Mouse (Mus musculus) heart, postnatal 25 days (tissue): Measurements from ENCODE around the gene Sfn. TPM values are rescaled to one million over a fixed set of nuclear protein-coding genes. Genes with fewer than 3 reads are reported as not detected.
"Not testable (repeated sequence)": the region's sequence is repeated elsewhere in the genome, so short reads cannot be mapped to it uniquely, and the experiment has no call there.

Experiments used
- DNase-seq: peaks from one replicate; pipeline ENCODE4 v3.0.0; 2022; ENCODE audit warnings: low spot score
- intact Hi-C: fragments of 180-260 bp; cut with DNase I; formaldehyde crosslinking; loops from one replicate; pipeline ENCODE4 v1.15.1; 2025
- total RNA-seq, 2 experiments: library from RNA; stranded (reverse); gene quantifications; 2 replicates each; pipeline ENCODE4 v1.2.3; 2021

The Sfn gene
- 1 to 10 TPM; 1.5 TPM for total RNA-seq

DNA sequence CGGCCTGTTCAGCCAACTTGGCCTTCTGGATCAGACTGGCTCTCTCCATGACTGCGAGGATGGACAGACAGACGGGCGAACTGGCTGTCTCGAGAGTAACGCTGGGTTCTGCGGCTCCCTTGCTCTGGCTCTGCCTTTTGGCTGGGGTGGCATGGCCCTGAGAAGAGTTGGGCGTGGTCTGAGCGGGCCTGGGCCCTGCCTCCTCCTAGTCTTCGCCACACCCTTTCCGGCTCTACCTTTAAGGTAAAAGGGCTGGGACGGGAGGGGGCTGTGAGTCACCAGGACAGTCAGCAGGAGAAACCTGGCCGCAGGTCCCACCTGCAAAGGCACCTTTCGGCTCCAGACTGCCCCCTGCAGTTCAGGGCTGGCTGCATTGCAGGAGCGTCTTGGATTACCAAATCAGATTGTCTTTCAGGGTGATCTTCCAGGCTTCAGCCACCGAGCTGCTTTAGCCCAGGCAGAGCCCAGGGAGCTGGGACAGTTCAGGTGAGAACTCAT, at the start of gene Sfn:
TSS of gene Sfn (minus strand) at position 448 of the 498 bp plus-strand sequence.
- no peak for DNase-seq
- intact Hi-C loops = no loop called here

DNA sequence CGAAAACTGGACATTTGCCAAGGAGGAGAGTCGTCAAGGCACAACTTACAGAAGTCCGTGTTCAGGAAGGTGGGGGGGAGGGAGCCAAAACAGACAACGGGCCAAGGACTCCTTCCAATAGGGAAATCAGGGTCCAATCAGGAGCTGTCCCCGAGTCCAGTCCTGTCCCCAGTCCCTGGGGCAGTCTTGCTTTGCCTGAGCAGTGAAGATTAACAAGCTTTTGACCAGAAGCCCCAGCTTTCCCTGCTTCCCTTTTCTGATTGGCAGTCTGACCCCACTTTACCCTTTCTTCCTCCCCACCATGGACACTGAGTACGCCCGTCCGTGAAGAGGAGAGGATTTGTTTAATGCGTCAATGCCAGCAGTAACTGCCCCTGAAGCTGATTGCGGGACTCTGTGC, 49.5 kb upstream of the Sfn start:
- DNase-seq = no peak
- intact Hi-C loops = no loop called here

DNA sequence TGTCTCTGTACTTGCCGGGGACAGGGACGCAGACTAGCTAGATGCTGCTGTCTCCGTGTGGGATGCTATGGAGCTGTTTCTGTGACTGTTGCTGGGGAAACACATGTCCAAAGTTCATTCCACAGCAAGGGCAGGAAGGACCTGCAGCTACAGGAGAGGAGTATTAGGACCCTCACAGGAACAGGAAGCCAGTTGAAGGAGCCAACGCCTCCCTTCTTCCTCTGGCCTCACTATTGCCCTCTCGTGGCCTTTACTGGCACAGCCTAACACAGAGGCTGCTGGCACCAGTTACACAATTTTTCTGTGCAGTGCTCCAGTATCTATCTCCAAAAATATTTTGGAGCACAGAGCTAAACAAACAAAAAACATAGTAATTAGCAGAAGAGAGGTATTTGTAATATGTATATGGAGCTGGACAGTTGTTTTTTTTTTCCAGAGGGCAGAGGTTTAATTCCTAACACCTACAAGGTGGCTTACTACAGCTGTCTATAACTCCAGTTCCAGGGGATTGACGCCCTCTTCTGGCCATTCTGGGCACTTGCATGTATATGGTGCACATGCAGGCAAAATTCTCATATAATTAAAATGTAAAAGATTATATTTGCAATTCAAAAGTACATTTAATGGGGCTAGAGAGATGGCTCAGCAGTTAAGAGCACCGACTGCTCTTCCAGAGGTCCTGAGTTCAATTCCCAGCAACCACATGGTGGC, 48.2 kb upstream of the Sfn start, which contains the start of gene Zdhhc18:
TSS of gene Zdhhc18 (minus strand) at position 166 of the 711 bp plus-strand sequence.
- peak; percentile 68 for DNase-seq

DNA sequence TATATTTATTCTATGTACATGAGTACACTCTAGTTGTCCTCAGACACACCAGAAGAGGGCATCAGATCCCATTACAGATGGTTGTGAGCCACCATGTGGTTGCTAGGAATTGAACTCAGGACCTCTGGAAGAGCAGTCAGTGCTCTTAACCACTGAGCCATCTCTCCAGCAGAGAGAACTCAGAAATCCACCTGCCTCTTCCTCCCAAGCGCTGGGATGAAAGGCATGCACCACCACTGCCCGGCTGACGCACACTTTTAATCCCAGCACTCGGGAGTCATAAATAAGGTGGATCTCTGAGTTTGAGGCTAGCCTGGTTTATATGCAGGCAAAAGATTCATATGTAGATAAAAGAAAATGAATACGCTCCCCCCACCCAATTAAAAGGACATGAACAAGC, 47.5 kb upstream of the Sfn start:
- intact Hi-C loops = loop anchor here (2.0 kb wide), 1 partner anchor 15 kb away; no protein-coding TSS in a partner anchor
- DNase-seq = not testable (repeated sequence)

More for the DNA sequence above, 48.2 kb upstream of the Sfn start, which contains the start of gene Zdhhc18:
- intact Hi-C loops = loop anchor here (1.0 to 2.0 kb wide), 2 partner anchors 15 to 58 kb away; no protein-coding TSS in a partner anchor

DNA sequence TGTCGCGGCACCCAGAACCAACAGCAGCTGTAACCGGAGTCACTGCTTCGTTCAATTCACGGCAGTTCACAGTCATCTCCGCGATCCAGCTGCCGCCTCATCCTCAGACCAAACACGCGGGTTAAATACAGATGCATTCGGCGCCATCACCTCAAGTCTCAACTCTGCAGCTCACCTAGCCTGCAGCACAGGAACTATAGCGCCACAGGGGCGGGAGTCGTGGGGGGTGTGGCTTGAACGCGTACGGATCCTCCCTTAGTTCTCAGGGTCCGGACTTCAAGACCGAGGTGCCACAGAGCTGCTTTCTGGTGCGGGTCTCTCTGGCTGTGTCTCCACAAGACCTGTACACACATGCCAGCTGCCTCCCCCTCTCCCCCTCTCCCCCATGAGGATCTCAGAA, 43.7 kb upstream of the Sfn start:
- intact Hi-C loops = no loop called here
- DNase-seq = no peak

DNA sequence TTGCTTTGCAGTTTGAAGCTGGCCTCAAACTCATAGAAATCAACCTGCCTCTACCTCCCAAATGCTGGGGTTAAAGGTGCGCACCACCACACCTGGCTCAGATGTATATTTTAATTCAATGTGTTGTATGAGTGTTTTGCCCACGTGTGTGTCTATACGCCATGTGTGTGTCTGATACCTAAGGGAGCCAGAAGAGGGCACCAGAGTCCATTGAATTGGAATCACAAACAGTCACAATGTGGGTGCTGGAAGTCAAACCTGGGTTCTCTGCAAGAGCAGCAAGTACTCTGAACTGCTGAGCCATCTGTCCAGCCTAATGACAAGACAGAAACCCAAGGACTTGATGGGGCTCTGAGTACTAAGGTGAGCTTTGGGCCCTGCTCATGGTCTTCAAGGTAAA, 43.2 kb upstream of the Sfn start:
- no peak for DNase-seq
- intact Hi-C loops = no loop called here

DNA sequence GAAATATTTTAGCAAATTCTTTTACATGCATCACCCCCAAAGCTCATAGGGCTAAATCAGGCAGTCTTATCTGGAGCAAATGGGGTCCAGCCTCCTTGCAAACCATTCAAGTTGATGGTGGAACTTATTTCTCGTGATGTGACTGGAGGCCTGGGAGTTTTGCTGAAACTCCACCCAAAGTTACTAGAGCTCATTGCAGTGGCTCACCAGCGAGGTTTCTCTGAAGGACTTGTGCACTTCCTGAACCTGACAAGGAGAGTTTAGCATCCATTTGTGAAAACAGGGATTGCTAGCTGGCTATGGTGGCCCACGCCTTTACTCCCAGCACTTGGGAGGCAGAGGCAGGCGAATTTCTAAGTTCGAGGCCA, 32.1 kb upstream of the Sfn start:
- DNase-seq = no peak
- intact Hi-C loops = loop anchor here (2.0 kb wide), 1 partner anchor 15 kb away; no protein-coding TSS in a partner anchor

DNA sequence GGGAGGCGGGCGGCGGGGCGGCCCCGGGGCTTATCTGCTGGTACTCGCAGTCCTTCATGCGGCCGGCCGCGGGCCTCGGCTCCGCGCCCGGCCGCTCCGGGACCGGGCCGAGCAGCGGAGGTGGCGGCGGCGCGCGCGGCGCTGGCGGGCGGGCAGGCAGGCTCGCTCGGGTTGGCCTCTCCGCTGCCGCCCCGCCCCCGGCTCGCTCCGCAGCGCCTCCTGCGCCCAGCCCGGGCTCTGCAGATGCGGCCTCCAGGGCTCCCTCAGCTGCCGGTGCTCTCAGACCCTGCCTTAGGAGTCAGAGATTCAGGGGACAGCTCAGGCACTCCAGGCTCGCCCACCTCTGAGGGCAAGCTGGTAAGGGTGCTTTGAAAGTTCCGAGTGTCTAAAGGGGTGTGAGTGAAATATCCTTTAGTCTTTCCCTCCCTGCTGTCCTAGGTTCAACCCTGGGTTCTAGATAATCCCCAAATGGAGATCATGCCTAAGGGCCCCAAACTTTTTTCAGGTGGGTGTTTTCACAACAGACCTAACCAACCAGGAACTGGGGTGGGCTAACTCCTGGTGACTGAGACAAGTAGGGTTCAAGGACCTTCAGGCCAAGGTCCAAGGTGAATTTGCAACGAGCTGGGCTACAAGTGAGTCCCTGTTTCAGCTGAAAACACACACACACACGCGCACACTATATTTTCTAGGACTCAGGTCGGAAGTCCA, 31.5 kb upstream of the Sfn start:
- intact Hi-C loops = loop anchor here (2.0 kb wide), 1 partner anchor 15 kb away; no protein-coding TSS in a partner anchor

DNA sequence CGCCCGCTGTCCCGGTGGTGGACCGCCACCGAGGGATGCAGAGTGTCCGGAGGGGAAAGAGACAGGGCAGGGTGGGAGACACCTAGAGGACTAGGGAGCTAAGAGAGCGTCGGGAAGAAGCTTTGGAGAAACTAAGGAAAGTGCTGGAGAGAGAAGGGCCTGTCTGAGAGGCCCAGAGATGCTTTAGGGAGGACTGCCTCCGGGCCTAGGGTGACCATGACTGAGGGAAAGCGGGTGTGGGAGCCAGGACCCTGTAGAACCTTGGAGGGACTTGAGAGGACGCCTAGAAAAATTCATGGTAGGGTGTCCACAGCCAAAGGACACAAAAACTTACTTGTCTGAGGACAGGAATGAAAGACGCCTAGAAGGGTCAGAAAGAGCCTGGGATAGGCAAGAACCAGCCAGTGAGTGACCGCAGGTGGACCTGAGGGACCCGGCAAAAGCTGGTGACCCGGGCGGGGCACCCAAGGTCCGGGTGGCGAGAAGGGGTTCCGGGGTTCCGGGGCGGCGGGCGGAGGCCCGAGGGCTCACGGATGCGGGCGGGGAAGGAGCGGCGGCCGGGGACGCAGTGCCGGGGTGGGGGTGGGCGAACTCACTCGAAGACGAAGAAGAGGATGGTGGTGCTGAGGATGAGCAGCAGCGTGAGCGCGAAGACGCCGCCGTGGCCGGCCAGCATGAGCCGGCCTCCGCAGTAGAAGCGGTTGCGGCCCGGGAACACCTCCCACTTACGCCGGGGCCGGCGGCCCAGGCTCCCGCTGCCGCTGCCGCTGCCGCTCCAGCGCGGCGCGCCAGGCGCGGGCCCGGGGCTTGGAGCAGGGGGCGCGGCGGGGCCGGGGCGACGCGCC, 30.7 kb upstream of the Sfn start:
- DNase-seq = no peak
- intact Hi-C loops = no loop called here

More for the DNA sequence above, 31.5 kb upstream of the Sfn start:
- peak; percentile 83 for DNase-seq

DNA sequence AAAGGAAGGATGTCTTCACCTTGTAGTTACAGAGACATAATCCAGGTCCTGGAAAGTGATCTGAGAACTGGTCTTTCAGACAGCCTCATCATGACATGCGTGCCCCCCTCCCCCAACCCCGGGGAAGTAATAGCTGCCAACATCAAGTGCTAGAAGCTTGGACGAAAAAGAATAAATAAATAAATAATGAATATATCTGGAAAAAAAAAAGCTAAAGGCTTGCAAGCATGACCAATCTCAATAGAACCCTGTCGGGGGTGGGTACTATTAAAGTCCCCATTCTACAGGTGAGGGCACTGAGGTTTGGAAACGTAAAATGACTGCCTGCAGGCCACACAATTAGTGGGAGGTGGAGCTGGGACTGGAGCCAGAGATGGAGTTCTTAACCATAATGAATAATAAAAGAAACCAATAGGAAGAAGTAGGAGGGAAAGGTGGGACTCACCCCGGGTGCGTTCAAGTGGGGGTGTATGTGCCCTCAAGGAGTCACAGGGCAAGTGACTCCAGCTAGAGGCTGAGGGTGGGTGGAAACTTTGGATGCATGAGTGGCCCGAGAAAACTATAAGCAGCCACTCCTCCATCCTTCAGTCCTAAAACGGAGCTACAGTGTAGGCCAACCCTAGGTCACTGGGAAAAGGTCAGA, 29.9 kb upstream of the Sfn start:
- intact Hi-C loops = no loop called here
- no peak for DNase-seq

DNA sequence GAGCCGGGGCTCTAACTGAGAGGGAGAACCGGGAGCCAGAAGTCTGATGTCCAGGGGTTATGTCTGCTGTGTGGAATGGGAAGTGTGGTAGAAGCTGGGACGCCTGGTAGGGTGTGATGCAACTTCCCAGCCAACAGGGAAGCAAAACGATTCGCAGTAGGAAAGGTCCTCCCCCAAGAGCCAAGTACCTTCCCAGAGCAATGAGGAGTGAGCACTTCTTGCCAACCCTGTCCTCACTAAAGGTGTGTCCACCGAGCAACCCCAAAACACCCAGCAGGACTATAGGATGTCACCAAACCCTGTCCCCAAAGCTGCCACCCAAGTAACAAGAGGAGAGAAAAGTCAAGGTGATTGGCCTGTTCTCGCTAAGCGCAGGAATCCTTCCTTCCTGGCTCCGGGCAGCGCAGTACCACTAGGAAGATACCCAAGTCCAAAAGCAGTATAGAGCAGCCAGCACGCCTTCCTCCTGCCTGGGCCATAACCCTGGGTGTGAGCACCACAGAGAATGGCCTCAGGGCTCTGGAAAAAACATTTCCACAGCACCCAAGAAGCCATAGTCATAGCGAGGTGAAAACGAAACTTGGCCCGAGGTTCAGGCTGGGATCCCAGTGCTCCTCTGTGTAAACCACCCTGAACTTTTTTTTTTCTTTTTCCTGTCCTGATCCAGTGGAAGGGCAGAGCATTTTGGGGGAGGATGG, 29.3 kb upstream of the Sfn start:
- intact Hi-C loops = no loop called here
- no peak for DNase-seq

DNA sequence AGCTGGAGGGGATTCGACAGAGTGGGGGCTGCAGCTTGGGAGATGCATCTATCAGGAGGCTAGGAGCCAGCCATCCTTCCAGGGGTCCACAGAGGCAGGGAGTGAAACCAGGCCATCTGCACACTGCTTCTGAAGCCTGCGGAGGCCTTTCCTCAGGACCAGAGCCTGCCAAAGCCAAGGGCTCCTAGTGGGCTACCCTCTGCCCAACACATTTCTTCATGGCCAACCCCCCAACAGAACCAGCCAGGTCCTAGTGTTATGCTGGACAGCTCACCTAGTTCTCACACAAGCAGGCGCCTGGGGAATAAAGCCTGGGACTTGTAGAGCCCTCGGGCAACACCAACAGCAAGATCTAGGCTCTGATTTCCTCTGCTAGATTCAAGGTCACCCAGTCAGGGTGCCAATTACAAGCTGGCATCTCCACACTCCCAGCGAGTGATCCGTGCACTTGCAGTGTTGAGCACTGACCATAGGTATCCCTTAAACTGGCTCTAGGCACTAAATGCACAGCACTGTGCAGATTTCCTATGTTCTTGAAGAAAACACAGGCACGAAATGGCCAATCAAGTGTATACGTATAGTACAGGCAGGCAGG, 28.5 kb upstream of the Sfn start:
- DNase-seq = no peak
- intact Hi-C loops = no loop called here

DNA sequence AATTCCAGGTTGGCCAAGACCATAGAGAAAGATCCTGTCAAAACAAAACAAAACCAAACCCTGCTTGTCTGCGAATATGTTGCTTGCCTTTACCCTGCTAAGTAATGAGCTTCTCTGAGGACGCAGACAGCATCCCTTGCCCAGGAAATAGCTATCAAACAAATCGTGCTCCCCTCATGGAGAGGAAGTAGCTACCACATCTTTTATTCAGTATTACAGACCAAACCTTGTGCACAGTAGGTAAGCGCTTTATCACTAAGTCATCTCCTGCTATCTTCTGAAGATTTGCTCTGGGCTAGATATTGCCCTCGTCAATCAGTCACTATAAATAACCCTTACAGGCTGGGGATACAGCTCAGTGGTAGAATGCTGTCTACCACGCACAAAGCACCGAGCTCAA, 27.2 kb upstream of the Sfn start:
- DNase-seq = no peak
- intact Hi-C loops = no loop called here

DNA sequence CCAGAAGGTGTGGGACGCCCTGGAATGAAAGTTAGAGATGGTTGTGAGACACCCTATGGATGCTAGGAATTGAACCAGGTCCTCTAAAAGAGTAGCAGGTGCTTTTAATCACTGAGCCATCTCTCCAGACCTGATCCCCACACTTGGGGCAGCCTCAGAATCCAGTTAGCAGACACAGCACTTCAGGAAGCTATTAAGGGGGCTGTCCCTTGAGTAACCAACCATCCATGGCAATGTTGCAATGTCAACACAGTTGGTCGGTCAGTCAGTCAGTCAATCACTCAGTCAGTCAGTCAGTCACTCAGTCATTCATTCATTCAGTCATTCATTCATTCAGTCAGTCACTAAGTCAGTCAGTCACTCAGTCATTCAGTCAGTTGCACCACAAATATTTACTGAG, 26.5 kb upstream of the Sfn start:
- DNase-seq = no peak
- intact Hi-C loops = no loop called here

DNA sequence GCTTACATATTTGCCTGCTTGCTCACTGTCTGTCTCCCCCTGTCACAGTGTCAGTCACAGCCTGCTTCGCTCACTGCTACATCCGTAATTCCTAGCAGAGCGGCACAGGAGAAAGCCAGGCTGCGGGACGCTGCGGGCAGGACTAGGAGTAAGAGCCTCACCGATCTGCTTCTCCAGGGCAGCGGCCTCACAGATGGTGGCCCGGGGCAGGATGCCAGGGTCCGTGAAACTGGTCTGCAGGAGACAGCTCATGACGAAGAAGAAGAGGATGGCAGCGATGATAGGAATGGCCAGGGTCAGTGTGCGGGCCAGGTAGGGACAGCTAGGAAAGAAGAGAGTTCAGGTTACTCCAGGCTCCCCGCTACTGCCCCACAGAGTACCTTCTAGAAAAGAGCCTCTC, 25.1 kb upstream of the Sfn start:
- intact Hi-C loops = no loop called here
- DNase-seq = no peak

DNA sequence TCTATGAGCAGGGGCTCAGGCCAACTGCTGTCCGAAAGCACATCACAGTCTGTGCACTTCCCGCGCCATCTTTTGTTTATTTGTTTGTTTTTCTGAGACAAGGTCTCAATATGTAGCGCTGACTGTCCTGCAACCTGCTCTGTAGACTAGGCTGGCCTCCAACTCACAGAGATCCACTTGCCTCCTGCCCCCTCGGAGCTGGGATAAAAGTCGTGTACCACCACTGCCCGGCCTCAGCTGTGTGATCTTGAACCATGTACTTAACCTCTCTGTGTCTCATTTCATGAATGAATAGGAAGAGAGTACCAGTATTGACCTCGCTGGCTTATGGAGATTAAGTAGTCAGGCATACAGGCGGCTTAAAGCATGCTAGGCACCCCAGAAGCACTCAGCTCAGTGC, 24.7 kb upstream of the Sfn start:
- intact Hi-C loops = no loop called here
- no peak for DNase-seq

DNA sequence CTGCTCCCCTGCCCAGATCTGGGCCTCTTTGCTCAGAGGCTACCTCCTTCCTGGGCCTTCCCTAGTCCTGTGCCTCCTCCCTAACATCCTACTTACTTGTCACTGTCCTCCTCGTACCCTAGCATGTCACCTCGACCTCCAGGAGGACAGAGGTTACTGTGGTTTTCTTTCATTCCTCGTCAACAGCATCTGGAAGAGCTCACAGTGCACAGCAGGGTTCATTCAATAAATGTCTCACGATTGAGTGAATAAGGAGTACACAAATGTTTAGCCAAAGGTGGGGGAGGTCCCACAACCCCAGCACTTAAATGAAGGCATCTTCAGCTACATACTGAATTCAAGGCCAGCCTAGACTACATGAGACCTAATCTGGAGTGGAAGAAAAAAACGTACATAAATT, 24.3 kb upstream of the Sfn start:
- no peak for DNase-seq

DNA sequence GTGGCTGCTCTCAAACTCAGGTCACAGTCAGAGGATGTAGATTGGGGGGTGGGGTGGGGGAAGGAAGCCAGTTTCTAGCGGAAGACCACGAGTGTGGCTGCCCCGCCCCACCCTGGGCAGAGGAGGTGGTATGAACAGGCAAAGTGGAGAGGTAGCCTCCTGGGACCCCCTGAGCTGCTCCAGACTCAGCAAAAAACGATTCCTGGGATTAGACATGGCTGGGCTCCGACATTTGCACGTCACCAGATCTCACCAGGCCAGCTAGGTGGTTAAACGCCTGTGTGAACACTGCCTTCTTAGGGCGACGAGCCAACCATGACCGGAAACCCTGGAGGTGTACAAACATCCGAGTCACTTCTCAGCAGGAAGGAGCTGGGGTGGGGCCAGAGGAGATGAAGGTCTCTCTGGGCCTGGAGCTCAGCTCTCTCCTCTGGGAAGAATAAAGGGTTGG, 23.7 kb upstream of the Sfn start:
- peak; percentile 63 for DNase-seq
- intact Hi-C loops = no loop called here

More for the DNA sequence above, 24.3 kb upstream of the Sfn start:
- intact Hi-C loops = no loop called here

DNA sequence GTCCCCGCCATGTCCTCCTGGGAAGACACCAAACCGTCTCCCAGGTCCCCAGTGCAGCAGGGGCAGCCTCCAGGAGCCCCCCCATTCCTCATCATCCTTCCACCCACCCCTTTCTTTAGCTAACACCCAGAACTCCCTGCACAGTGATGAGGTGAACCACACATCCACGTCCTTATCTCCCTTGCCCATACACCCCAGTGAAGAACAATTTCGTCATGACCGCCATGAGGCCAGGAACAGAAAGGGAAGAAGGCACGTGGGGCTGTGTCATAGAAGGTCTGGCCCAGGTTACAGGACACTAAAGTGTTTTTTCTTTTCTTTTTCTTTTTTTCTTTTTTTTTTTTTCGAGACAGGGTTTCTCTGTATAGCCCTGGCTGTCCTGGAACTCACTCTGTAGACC, 22.9 kb upstream of the Sfn start:
- intact Hi-C loops = no loop called here
- DNase-seq = no peak
